In the genomic region with DNA sequence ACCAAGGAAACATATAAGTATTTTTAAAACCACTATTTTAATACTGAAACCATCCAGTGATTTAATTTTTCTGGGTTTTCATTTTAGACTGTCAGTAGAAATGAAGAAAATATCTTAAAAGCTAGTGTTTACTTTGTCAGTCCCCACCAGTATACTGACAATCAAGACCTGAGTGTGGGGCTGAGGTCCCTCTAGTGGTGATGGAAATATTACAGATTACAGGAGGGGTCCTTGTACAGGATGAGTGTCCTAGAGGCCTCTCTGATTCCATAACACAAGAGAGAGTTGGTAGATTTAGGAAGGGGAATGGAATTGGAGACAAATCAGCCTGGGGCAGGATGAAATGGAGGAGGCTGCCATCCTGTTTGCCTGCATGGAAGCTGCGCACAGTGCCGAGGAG, we compare ENCODE assay signal across 8 mouse cellular contexts.
DNase-seq lines count a peak whose midpoint lies in the region; ATAC-seq lines count a peak whose summit lies in the region.

No protein-coding gene starts in this region.

- H3K27me3 ChIP-seq in heart, embryonic 11.5 days (ENCODE audit: control insufficient read depth, insufficient read depth, low read length): no peaks in the 10 kb centered on the region

- 90% methylated on average over 2 of the region's 2 CpGs for WGBS in heart, embryonic 11.5 days (ENCODE audit: insufficient replicate concordance)

- no peak overlapping the region for H3K4me3 ChIP-seq in heart, embryonic 11.5 days (ENCODE audit: low read depth, low read length)

- no peaks in the 10 kb centered on the region for H3K9me3 ChIP-seq in heart, embryonic 11.5 days (replicated peaks; ENCODE audit: control insufficient read depth, low read length)

- H3K9ac ChIP-seq in heart, embryonic 11.5 days (ENCODE audit: low read depth, low read length): no peak overlapping the region

- H3K4me1 ChIP-seq in heart, embryonic 11.5 days (ENCODE audit: control insufficient read depth, insufficient read depth, low read length): no peaks in the 10 kb centered on the region

- H3K4me2 ChIP-seq in heart, embryonic 11.5 days: no peak overlapping the region

- peak; percentile 11 for DNase-seq in heart, adult 8-10 months (ENCODE audit: low spot score)
- DNase-seq in CD4-positive, CD25-positive, alpha-beta regulatory T cell, adult 2 months (ENCODE audit: low read depth, low spot score): peak; percentile 70
- peak; percentile 25 for DNase-seq in retina, postnatal 7 days (ENCODE audit: low read depth, low spot score)
- DNase-seq in right cerebral cortex, adult 18-20 months: no peak
- DNase-seq in layer of hippocampus, adult 9-11 months: no peak

- H3K27ac ChIP-seq in heart, embryonic 11.5 days (ENCODE audit: low read depth, low read length): no peak overlapping the region

- no peak for ATAC-seq in heart, embryonic 11.5 days (replicated peaks; ENCODE audit: insufficient number of reproducible peaks, low FRiP score, low TSS enrichment)
- peak; percentile 83 for ATAC-seq in common myeloid progenitor, adult 5-6 weeks (replicated peaks; ENCODE audit: low read depth, poor library complexity, severe bottlenecking)
- peak; percentile 85 for ATAC-seq in inflammation-experienced regulatory T-cells, adult 6 months

- peaks cover 6% of the 10 kb centered on the region; the same call in 1 of the 2 replicates for H3K36me3 ChIP-seq in heart, embryonic 11.5 days (ENCODE audit: control insufficient read depth, insufficient read depth, low read length)

Comparison
In these comparisons a context has a peak if more than half of its experiments do, and no peak if none do; other contexts are left out.
1. DNase-seq: peak in heart, adult 8-10 months (single experiment), CD4-positive, CD25-positive, alpha-beta regulatory T cell, adult 2 months (single experiment) and retina, postnatal 7 days (single experiment); none in right cerebral cortex, adult 18-20 months (single experiment) and layer of hippocampus, adult 9-11 months (single experiment).